Mouse (Mus musculus): Measurements from ENCODE around the gene Ntrk1. TPM values are rescaled to one million over a fixed set of nuclear protein-coding genes. Genes with fewer than 3 reads are reported as not detected.

Gene Ntrk1
- polyA plus RNA-seq, 1 experiment from 2014 or later = 0.97 TPM

GRCm38 (mm10) chr3:87742013-87742412, 52.9 kb downstream of the Ntrk1 start:
- no peak overlapping the region for H3K4me3 ChIP-seq (ENCODE audit: low read depth, low read length)
- H3K9ac ChIP-seq (replicated peaks; ENCODE audit: low read depth, low read length) = no peak overlapping the region
- H3K4me2 ChIP-seq (replicated peaks; ENCODE audit: low read depth, low read length) = no peak overlapping the region
- ATAC-seq (ENCODE audit: insufficient number of reproducible peaks, insufficient read depth, low FRiP score, low read depth) = no peak
- WGBS = 64% methylated on average over 3 of the region's 3 CpGs
- H3K36me3 ChIP-seq (ENCODE audit: control insufficient read depth, insufficient read depth, low read length) = peaks cover 13% of the 10 kb centered on the region
- H3K27me3 ChIP-seq (ENCODE audit: control insufficient read depth, insufficient read depth, low read length) = no peaks in the 10 kb centered on the region
- no peaks in the 10 kb centered on the region for H3K9me3 ChIP-seq (ENCODE audit: control insufficient read depth, low read depth, low read length)
- no peak overlapping the region for H3K27ac ChIP-seq (ENCODE audit: low read length)
- H3K4me1 ChIP-seq (ENCODE audit: control insufficient read depth, insufficient read depth, low read length) = peaks cover 17% of the 10 kb centered on the region

- WGBS = 72% methylated on average over 5 of the region's 5 CpGs
- H3K36me3 ChIP-seq (ENCODE audit: control insufficient read depth, insufficient read depth, low read length) = peaks cover 26% of the 10 kb centered on the region
- H3K9ac ChIP-seq (replicated peaks; ENCODE audit: low read depth, low read length) = no peak overlapping the region
- H3K4me1 ChIP-seq (ENCODE audit: control insufficient read depth, insufficient read depth, low read length) = 0 out of 2 replicates have a peak, but pooled peaks cover 2% of the 10 kb centered on the region
- no peaks in the 10 kb centered on the region for H3K27me3 ChIP-seq (ENCODE audit: control insufficient read depth, insufficient read depth, low read length)
- H3K9me3 ChIP-seq (ENCODE audit: control insufficient read depth, low read depth, low read length) = no peaks in the 10 kb centered on the region
- no peak overlapping the region for H3K4me2 ChIP-seq (replicated peaks; ENCODE audit: low read depth, low read length)
- ATAC-seq (ENCODE audit: insufficient number of reproducible peaks, insufficient read depth, low FRiP score, low read depth) = no peak
- no peak overlapping the region for H3K27ac ChIP-seq (ENCODE audit: low read length)
- H3K4me3 ChIP-seq (ENCODE audit: low read depth, low read length) = no peak overlapping the region
These were observed 56.1 kb downstream of the Ntrk1 start for GRCm38 (mm10) chr3:87738906-87739305.

GRCm38 (mm10) chr3:87735335-87735734, 59.6 kb downstream of the Ntrk1 start:
- Histone ChIP-seq H3K27me3 (ENCODE audit: control insufficient read depth, insufficient read depth, low read length) (no peaks in the 10 kb centered on the region), H3K36me3 (ENCODE audit: control insufficient read depth, insufficient read depth, low read length) (peaks cover 48% of the 10 kb centered on the region), H3K4me3 (ENCODE audit: low read depth, low read length) (no peak overlapping the region), H3K9ac (replicated peaks; ENCODE audit: low read depth, low read length) (no peak overlapping the region), H3K4me2 (replicated peaks; ENCODE audit: low read depth, low read length) (no peak overlapping the region), H3K4me1 (ENCODE audit: control insufficient read depth, insufficient read depth, low read length) (no peaks in the 10 kb centered on the region), H3K9me3 (ENCODE audit: control insufficient read depth, low read depth, low read length) (no peaks in the 10 kb centered on the region), H3K27ac (ENCODE audit: low read length) (no peak overlapping the region)
- WGBS = 66% methylated on average over 9 of the region's 9 CpGs
- no peak for ATAC-seq (ENCODE audit: insufficient number of reproducible peaks, insufficient read depth, low FRiP score, low read depth)

- ATAC-seq (ENCODE audit: insufficient number of reproducible peaks, insufficient read depth, low FRiP score, low read depth) = no peak
- Histone ChIP-seq H3K27ac (ENCODE audit: low read length) (no peak overlapping the region), H3K27me3 (ENCODE audit: control insufficient read depth, insufficient read depth, low read length) (no peaks in the 10 kb centered on the region), H3K4me3 (ENCODE audit: low read depth, low read length) (no peak overlapping the region), H3K36me3 (ENCODE audit: control insufficient read depth, insufficient read depth, low read length) (peaks cover 59% of the 10 kb centered on the region), H3K4me2 (replicated peaks; ENCODE audit: low read depth, low read length) (no peak overlapping the region), H3K9ac (replicated peaks; ENCODE audit: low read depth, low read length) (no peak overlapping the region), H3K9me3 (ENCODE audit: control insufficient read depth, low read depth, low read length) (no peaks in the 10 kb centered on the region), H3K4me1 (ENCODE audit: control insufficient read depth, insufficient read depth, low read length) (no peaks in the 10 kb centered on the region)
- 84% methylated on average over 11 of the region's 11 CpGs for WGBS
These were observed 60.8 kb downstream of the Ntrk1 start for GRCm38 (mm10) chr3:87733984-87734761.

- peaks cover 62% of the 10 kb centered on the region for H3K36me3 ChIP-seq (ENCODE audit: control insufficient read depth, insufficient read depth, low read length)
- H3K9ac ChIP-seq (replicated peaks; ENCODE audit: low read depth, low read length) = no peak overlapping the region
- no peaks in the 10 kb centered on the region for H3K27me3 ChIP-seq (ENCODE audit: control insufficient read depth, insufficient read depth, low read length)
- no peak overlapping the region for H3K4me2 ChIP-seq (replicated peaks; ENCODE audit: low read depth, low read length)
- H3K9me3 ChIP-seq (ENCODE audit: control insufficient read depth, low read depth, low read length) = no peaks in the 10 kb centered on the region
- no peak overlapping the region for H3K4me3 ChIP-seq (ENCODE audit: low read depth, low read length)
- ATAC-seq (ENCODE audit: insufficient number of reproducible peaks, insufficient read depth, low FRiP score, low read depth) = no peak
- WGBS = 82% methylated on average over 4 of the region's 4 CpGs
- H3K27ac ChIP-seq (ENCODE audit: low read length) = no peak overlapping the region
- H3K4me1 ChIP-seq (ENCODE audit: control insufficient read depth, insufficient read depth, low read length) = no peaks in the 10 kb centered on the region
These were observed 61.9 kb downstream of the Ntrk1 start for GRCm38 (mm10) chr3:87733098-87733497.

- Histone ChIP-seq H3K4me1 (ENCODE audit: control insufficient read depth, insufficient read depth, low read length) (no peaks in the 10 kb centered on the region), H3K27me3 (ENCODE audit: control insufficient read depth, insufficient read depth, low read length) (no peaks in the 10 kb centered on the region), H3K36me3 (ENCODE audit: control insufficient read depth, insufficient read depth, low read length) (peaks cover 81% of the 10 kb centered on the region), H3K9me3 (ENCODE audit: control insufficient read depth, low read depth, low read length) (no peaks in the 10 kb centered on the region), H3K4me2 (replicated peaks; ENCODE audit: low read depth, low read length) (no peak overlapping the region), H3K9ac (replicated peaks; ENCODE audit: low read depth, low read length) (no peak overlapping the region), H3K4me3 (ENCODE audit: low read depth, low read length) (no peak overlapping the region), H3K27ac (ENCODE audit: low read length) (no peak overlapping the region)
- WGBS = 83% methylated on average over 6 of the region's 6 CpGs
- ATAC-seq (ENCODE audit: insufficient number of reproducible peaks, insufficient read depth, low FRiP score, low read depth) = no peak
These were observed 66.3 kb downstream of the Ntrk1 start for GRCm38 (mm10) chr3:87728696-87729095.

Other genes with a start within 250 kb of the Ntrk1 start
- gene Arhgef11, start 177.6 kb downstream of the Ntrk1 start, polyA plus RNA-seq (2014; fragmentation: Nextera tagmentation; extraction: Ambion mirVana) = 17.5 and 18.6 TPM in 2 replicates
- 0.69 and 1.2 TPM in 2 replicates for gene Lrrc71, start 46.5 kb downstream of the Ntrk1 start, polyA plus RNA-seq (2014; fragmentation: Nextera tagmentation; extraction: Ambion mirVana)
- 0.20 and 0.55 TPM in 2 replicates for gene Insrr, start 1.8 kb upstream of the Ntrk1 start, polyA plus RNA-seq (2014; fragmentation: Nextera tagmentation; extraction: Ambion mirVana)
- gene Pear1, start 29.1 kb upstream of the Ntrk1 start, polyA plus RNA-seq (2014; fragmentation: Nextera tagmentation; extraction: Ambion mirVana) = 25.4 and 28.3 TPM in 2 replicates
- gene Sh2d2a, start 51.6 kb upstream of the Ntrk1 start, polyA plus RNA-seq (2014; fragmentation: Nextera tagmentation; extraction: Ambion mirVana) = 0.17 TPM in 1 of 2 replicates, not detected in the other
- gene Prcc, start 90.4 kb upstream of the Ntrk1 start, polyA plus RNA-seq (2014; fragmentation: Nextera tagmentation; extraction: Ambion mirVana) = 12.9 and 14.1 TPM in 2 replicates
- 119 and 135 TPM in 2 replicates for gene Hdgf, start 111.2 kb upstream of the Ntrk1 start, polyA plus RNA-seq (2014; fragmentation: Nextera tagmentation; extraction: Ambion mirVana)
- 73.5 and 75.5 TPM in 2 replicates for gene Mrpl24, start 124.3 kb upstream of the Ntrk1 start, polyA plus RNA-seq (2014; fragmentation: Nextera tagmentation; extraction: Ambion mirVana)
- gene Isg20l2, start 135.2 kb upstream of the Ntrk1 start, polyA plus RNA-seq (2014; fragmentation: Nextera tagmentation; extraction: Ambion mirVana) = 31.9 and 35.4 TPM in 2 replicates
- 17.9 and 20.0 TPM in 2 replicates for gene Rrnad1, start 135.6 kb upstream of the Ntrk1 start, polyA plus RNA-seq (2014; fragmentation: Nextera tagmentation; extraction: Ambion mirVana)
- gene Crabp2, start 153.5 kb upstream of the Ntrk1 start, polyA plus RNA-seq (2014; fragmentation: Nextera tagmentation; extraction: Ambion mirVana) = 30.7 and 44.1 TPM in 2 replicates
- 10.5 and 10.6 TPM in 2 replicates for gene Nes, start 175.9 kb upstream of the Ntrk1 start, polyA plus RNA-seq (2014; fragmentation: Nextera tagmentation; extraction: Ambion mirVana)
- gene Bcan, start 205.1 kb upstream of the Ntrk1 start, polyA plus RNA-seq (2014; fragmentation: Nextera tagmentation; extraction: Ambion mirVana) = 0.10 and 0.27 TPM in 2 replicates
- gene Hapln2, start 232.4 kb upstream of the Ntrk1 start, polyA plus RNA-seq (2014; fragmentation: Nextera tagmentation; extraction: Ambion mirVana) = 0.26 TPM in 1 of 2 replicates, not detected in the other
- 33.7 and 36.0 TPM in 2 replicates for gene Gpatch4, start 247.9 kb upstream of the Ntrk1 start, polyA plus RNA-seq (2014; fragmentation: Nextera tagmentation; extraction: Ambion mirVana)

Data from stomach, embryonic 14.5 days (tissue).